Mouse (Mus musculus): ENCODE measurements around the gene Atp6v0d1.

DNA sequence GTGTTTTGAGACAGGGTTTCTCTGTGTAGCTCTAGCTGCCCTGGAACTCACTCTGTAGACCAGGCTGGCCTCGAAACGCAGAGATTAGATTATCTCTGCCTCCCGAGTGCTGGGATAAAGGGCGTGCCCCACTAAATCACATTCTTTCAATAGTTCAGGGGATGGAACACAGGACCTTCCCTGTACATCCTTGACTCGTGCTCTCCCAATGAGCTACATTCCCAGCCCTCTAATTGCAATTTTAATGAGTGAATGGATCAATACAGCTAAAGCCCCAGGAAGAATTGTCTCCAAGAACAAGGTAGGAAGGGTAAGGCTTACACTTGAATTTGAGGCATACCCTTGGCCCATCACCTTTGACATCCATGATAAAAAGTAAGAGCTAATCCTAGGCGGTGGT lies 32.9 kb upstream of the Atp6v0d1 start:
- TF ChIP-seq CTCF (IDR thresholded peaks at IDR 0.05; ENCODE audit: low read depth) (no peak), EP300 (IDR thresholded peaks at IDR 0.05; ENCODE audit: low read depth) (no peak)
